Mouse (Mus musculus) liver, adult 2 months (tissue): ENCODE measurements at regions not wholly inside any gene's neighbourhood (a gene's known extent, or its start where the extent isn't known, plus 50 kb on each side); places are given as distances from the start of the nearest gene placed in this dataset.

ENCODE experiments used
- DNase-seq: peaks from one replicate; pipeline ENCODE4 v3.0.0-alpha.2; 2011; ENCODE audit warnings: low read depth, low spot score; ENCODE audit errors: extremely low read depth
- H3K27ac ChIP-seq: fragments of 200-500 bp; replicated peaks from 2 replicates; pipeline ENCODE4 v1.5.1; 2012; ENCODE audit warnings: low read depth, mild to moderate bottlenecking, control low read depth, inconsistent platforms, low read length; ENCODE audit not compliant: insufficient read depth
- H3K27me3 ChIP-seq: fragments of 200-500 bp; 2 replicates; pipeline ENCODE4 v1.6.1; 2012; ENCODE audit warnings: mild to moderate bottlenecking, moderate library complexity, low read length, inconsistent platforms; ENCODE audit not compliant: control insufficient read depth, insufficient read depth
- H3K36me3 ChIP-seq: fragments of 200-500 bp; 2 replicates; pipeline ENCODE4 v1.6.1; 2012; ENCODE audit warnings: low read length, inconsistent platforms; ENCODE audit not compliant: control insufficient read depth, insufficient read depth
- H3K4me1 ChIP-seq: fragments of 200-500 bp; 2 replicates; pipeline ENCODE4 v1.6.1; 2011; ENCODE audit warnings: low read length; ENCODE audit not compliant: control insufficient read depth, insufficient read depth
- H3K4me3 ChIP-seq: fragments of 200-500 bp; 2 replicates; pipeline ENCODE4 v1.5.1; 2011; ENCODE audit warnings: low read depth, mild to moderate bottlenecking, control low read depth, low read length, moderate library complexity; ENCODE audit not compliant: insufficient read depth
- H3K79me2 ChIP-seq: fragments of 200-500 bp; 2 replicates; pipeline ENCODE4 v1.6.1; 2012; ENCODE audit warnings: inconsistent platforms, mild to moderate bottlenecking, low read length, moderate library complexity; ENCODE audit not compliant: control insufficient read depth, insufficient read depth
- H3K9ac ChIP-seq: fragments of 200-500 bp; 2 replicates; pipeline ENCODE4 v1.6.1; 2012; ENCODE audit warnings: low read depth, mild to moderate bottlenecking, control low read depth, inconsistent platforms, low read length
- CTCF ChIP-seq: fragments of 200-500 bp; IDR thresholded peaks from 2 replicates; pipeline ENCODE4 v1.5.1; 2011; ENCODE audit warnings: low read depth, low read length, control low read depth
- POLR2A ChIP-seq: fragments of 200-500 bp; IDR thresholded peaks from 2 replicates; pipeline ENCODE4 v1.6.1; 2011; ENCODE audit warnings: low read length, control low read depth; ENCODE audit not compliant: insufficient read depth; ENCODE audit errors: extremely low read depth
- WGBS: fragments of 180-500 bp; shearing (Covaris S2); methylation state at CpG from one replicate; pipeline ENCODE4 v1.1.7; 2018; 5-methylcytosine and 5-hydroxymethylcytosine counted together

DNA sequence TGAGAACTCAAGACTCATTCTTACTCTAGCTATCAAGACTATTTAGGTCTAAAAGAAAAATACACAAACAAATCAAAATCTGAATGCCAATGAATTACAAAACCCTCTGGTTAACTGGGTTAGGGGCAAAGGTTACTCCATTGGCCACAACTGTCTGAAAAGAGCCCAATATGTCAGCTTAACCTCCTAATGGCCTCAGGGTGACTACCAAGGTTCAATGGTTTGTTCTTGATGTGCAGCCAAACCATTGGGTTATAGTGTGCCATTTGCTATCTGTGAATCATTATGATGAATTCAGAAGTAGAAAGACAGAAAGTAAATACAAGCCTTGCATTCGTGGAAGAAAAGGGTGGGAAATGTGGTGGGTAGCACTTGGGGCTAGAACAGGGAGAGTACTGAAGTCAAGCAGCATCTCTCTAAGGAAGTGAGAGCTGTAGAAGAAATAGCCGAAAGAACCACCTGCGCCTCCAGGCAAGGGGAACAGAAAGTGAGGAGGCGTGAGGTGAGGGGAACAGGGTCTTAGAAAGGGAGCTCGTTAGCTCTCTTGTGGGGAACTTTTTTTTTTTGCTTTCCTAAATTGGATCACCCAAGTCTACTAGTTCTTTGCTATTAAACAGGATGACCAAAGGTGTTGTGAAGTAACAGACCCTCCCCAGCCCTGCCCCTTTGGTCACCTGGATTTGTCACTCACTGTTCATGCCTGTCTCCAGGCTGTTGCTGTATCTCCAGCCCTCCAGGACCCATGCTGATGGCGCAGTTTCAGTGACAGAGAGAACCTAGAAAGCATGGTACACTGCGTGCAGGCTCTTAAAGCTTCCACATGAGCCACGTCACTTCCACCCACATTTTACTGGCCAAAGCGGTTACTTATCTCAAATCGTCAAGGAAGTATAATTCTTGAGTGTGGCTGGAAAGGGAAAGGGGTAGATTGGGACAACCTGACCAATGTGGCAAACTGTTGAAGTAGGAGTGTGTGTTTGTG is 204.1 kb upstream of the Tet2 start:
- Histone ChIP-seq H3K36me3 (no peaks in the 10 kb centered on the region), H3K79me2 (no peaks in the 10 kb centered on the region), H3K4me3 (no peak overlapping the region), H3K27me3 (no peaks in the 10 kb centered on the region), H3K9ac (no peak overlapping the region), H3K4me1 (peaks cover 12% of the 10 kb centered on the region), H3K27ac (peak overlapping the region; percentile 95)
- peak; percentile 99 for DNase-seq
- WGBS: 73% methylated on average over 10 of the region's 10 CpGs
- TF ChIP-seq CTCF: no peak
- no peak for TF ChIP-seq POLR2A

DNA sequence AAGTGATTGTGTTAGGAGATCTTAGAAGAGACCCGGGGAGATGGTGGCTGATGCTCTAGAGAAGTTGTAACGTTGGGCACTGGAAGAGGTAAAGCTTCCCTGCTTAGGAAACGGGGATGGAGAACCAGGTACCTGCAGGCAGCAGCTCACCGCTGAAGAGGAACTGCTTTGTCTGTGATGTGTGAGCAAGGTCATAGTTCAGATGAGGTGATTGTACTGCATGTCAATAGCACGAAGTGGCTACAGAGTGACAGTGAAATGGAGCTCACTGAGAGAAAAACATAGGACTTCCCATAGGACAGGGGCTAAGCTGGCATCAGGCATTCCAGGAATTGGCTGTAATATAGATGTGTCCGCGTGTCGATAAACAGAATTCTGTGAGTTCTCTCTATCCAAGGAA is 205.1 kb upstream of the Tet2 start:
- H3K4me1 ChIP-seq: peaks cover 12% of the 10 kb centered on the region
- peak; percentile 92 for DNase-seq
- no peak overlapping the region for H3K4me3 ChIP-seq
- H3K9ac ChIP-seq: no peak overlapping the region; the same call in 1 of the 2 replicates
- H3K27me3 ChIP-seq: no peaks in the 10 kb centered on the region
- WGBS: 40% methylated on average over 8 of the region's 8 CpGs
- no peaks in the 10 kb centered on the region for H3K36me3 ChIP-seq
- H3K27ac ChIP-seq: peak overlapping the region; percentile 76
- TF ChIP-seq CTCF (no peak), POLR2A (no peak)
- no peaks in the 10 kb centered on the region for H3K79me2 ChIP-seq

DNA sequence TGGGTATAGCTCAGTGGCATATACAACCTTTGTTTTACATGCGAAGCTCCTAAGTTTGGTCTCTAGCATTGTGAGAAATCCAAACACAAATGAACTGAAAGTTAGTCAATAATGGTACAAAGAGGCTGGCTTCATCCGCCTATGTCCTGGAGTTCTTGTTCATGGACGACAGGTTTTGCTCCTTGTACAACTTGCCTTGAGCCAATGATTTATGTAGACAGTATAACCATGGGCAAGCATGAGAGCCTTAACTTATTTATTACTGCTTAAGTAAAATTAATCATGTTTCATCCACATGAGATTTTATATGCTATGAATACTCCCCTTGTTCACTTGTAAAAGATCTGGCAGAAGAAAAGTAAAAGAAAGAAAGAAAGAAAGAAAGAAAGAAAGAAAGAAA is 205.7 kb upstream of the Tet2 start:
- 24% methylated on average over 3 of the region's 3 CpGs for WGBS
- Histone ChIP-seq H3K27me3 (no peaks in the 10 kb centered on the region), H3K4me3 (no peak overlapping the region), H3K36me3 (no peaks in the 10 kb centered on the region), H3K9ac (no peak overlapping the region), H3K4me1 (peaks cover 12% of the 10 kb centered on the region), H3K79me2 (no peaks in the 10 kb centered on the region), H3K27ac (no peak overlapping the region)
- TF ChIP-seq CTCF: no peak
- no peak for TF ChIP-seq POLR2A
- no peak for DNase-seq

GRCm38 (mm10) chr3:133751011-133751410 is 206.1 kb upstream of the Tet2 start:
- Histone ChIP-seq H3K79me2 (no peaks in the 10 kb centered on the region), H3K4me1 (peaks cover 12% of the 10 kb centered on the region), H3K36me3 (no peaks in the 10 kb centered on the region), H3K9ac (no peak overlapping the region), H3K27me3 (no peaks in the 10 kb centered on the region), H3K27ac (no peak overlapping the region), H3K4me3 (no peak overlapping the region)
- TF ChIP-seq POLR2A (no peak), CTCF (no peak)
- DNase-seq: no peak
- WGBS: 69% methylated on average over 3 of the region's 3 CpGs

DNA sequence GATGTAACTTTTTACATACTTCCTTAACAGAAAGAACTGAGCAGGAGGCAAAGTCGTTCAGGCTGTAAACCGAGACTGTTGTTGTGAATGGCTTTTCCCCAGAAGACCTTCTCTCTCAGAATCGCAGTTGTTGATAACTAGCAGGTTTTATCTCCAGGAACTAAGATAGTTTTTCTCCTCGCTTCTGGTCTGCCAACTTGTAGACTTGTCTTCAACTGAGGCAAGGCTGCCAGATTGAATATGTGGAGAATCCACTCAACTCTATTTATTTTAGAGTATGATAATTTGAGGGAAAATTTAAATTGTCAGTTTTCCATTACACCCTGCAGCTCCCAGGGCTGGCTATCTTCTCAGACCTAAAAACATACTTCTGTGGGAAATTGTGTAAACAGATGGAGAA is 206.6 kb upstream of the Tet2 start:
- 72% methylated on average over 4 of the region's 4 CpGs for WGBS
- H3K79me2 ChIP-seq: no peaks in the 10 kb centered on the region

GRCm38 (mm10) chr3:133753041-133753440 is 208.1 kb upstream of the Tet2 start:
- TF ChIP-seq POLR2A: no peak
- TF ChIP-seq CTCF: no peak
- H3K4me3 ChIP-seq: no peak overlapping the region
- H3K79me2 ChIP-seq: no peaks in the 10 kb centered on the region
- H3K36me3 ChIP-seq: no peaks in the 10 kb centered on the region
- peaks cover 12% of the 10 kb centered on the region for H3K4me1 ChIP-seq
- H3K27ac ChIP-seq: no peak overlapping the region
- no peak for DNase-seq
- 91% methylated on average over 3 of the region's 3 CpGs for WGBS
- no peak overlapping the region for H3K9ac ChIP-seq
- no peaks in the 10 kb centered on the region for H3K27me3 ChIP-seq

More for the DNA sequence above, 206.6 kb upstream of the Tet2 start:
- Histone ChIP-seq H3K9ac (no peak overlapping the region), H3K4me1 (peaks cover 12% of the 10 kb centered on the region), H3K36me3 (no peaks in the 10 kb centered on the region), H3K27me3 (no peaks in the 10 kb centered on the region), H3K4me3 (no peak overlapping the region), H3K27ac (no peak overlapping the region)
- no peak for DNase-seq
- TF ChIP-seq POLR2A: no peak
- no peak for TF ChIP-seq CTCF
